Mouse (Mus musculus): Measurements from ENCODE around the gene Wwc2. TPM values are rescaled to one million over a fixed set of nuclear protein-coding genes. Genes with fewer than 3 reads are reported as not detected.
A peak's percentile ranks its signal among the peaks of the same experiment; 100 is the strongest.

The Wwc2 gene
- polyA plus RNA-seq, 1 experiment from 2014 or later, result 18.3 TPM

DNA sequence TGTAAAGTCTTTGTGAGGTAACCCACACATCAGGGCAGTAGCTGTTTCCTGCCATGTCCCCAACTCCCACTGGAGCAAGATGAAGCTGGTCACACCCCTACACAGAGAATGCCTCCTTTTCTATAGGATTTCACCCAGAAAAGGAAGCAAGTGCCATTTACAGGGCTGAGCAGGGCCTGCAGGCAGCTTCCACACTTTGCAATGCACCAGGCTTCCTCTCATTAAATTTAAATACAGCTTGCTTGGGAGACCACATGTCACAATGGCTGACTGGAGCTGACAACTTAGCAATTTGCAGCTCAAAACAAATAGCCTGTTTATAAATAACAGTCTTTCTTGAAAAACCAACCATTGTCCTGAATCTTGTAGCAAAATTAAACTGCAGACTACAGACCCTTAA is 5.5 kb downstream of the Wwc2 start:
- Histone ChIP-seq H3K9me3 (replicated peaks; ENCODE audit: low read length) (no peaks in the 10 kb centered on the region), H3K4me1 (replicated peaks; ENCODE audit: insufficient read depth, low read length) (peaks cover 20% of the 10 kb centered on the region), H3K9ac (ENCODE audit: low read depth, low read length) (no peak overlapping the region), H3K36me3 (ENCODE audit: insufficient read depth, low read length) (no peaks in the 10 kb centered on the region), H3K4me3 (replicated peaks; ENCODE audit: low read depth, low read length) (no peak overlapping the region), H3K4me2 (ENCODE audit: low read length) (peak overlapping the region; percentile 19; the same call in 1 of the 2 replicates), H3K27me3 (ENCODE audit: insufficient read depth, low read length) (no peaks in the 10 kb centered on the region), H3K27ac (peak overlapping the region; percentile 67)
- DNase-seq (ENCODE audit: low spot score), result peak; percentile 43
- no peak for TF ChIP-seq CTCF (IDR thresholded peaks at IDR 0.05; ENCODE audit: low read depth)
- no peak for ATAC-seq (replicated peaks; ENCODE audit: low FRiP score, low read depth)

DNA sequence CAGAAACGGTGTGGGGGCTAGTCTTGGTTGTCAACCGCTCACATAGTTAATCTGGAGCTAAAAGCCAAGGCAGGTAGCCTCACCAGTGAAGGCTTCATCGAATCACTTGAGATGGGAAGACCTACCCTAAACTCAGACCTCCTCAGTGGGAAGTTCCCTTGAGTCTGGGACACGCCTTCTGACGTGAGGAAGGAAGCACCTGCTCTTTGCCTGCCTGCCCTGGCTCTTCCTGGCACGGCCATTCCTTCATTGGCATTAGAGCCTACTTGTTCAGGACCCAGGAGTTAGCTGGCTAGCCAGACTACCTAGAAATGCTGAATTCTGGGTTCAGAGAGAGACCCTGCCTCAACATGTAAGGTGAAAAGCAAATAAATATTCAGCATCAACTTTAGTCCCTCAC is 9.6 kb downstream of the Wwc2 start:
- Histone ChIP-seq H3K4me2 (ENCODE audit: low read length) (no peak overlapping the region), H3K27ac (no peak overlapping the region), H3K27me3 (ENCODE audit: insufficient read depth, low read length) (no peaks in the 10 kb centered on the region), H3K36me3 (ENCODE audit: insufficient read depth, low read length) (0 out of 2 replicates have a peak, but pooled peaks cover 3% of the 10 kb centered on the region), H3K9ac (ENCODE audit: low read depth, low read length) (no peak overlapping the region), H3K4me1 (replicated peaks; ENCODE audit: insufficient read depth, low read length) (peaks cover 6% of the 10 kb centered on the region), H3K4me3 (replicated peaks; ENCODE audit: low read depth, low read length) (no peak overlapping the region), H3K9me3 (replicated peaks; ENCODE audit: low read length) (no peaks in the 10 kb centered on the region)
- WGBS, result 77% methylated on average over 6 of the region's 6 CpGs
- TF ChIP-seq CTCF (IDR thresholded peaks at IDR 0.05; ENCODE audit: low read depth), result no peak
- ATAC-seq (replicated peaks; ENCODE audit: low FRiP score, low read depth) (no peak), DNase-seq (ENCODE audit: low spot score) (no peak)

DNA sequence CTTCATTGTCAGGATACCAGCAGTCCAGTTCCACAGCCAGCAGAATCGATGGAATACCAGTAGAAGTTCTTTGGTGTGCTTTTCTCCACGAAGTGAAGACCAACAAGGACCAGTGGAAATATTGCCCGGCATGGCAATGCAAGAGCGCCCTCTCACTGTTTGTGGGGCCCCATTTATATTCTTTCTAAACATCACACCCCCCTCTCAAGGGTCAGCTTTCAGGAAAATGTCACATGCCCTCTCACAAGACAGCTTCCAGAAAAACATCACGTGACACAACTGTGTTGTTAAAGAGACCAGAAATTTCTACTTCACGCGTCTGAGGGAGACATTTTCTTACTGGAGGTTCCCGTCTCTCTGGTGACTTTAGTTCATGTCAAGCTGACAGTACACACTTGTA is 10.8 kb downstream of the Wwc2 start:
- H3K4me3 ChIP-seq (replicated peaks; ENCODE audit: low read depth, low read length), result no peak overlapping the region
- no peaks in the 10 kb centered on the region for H3K27me3 ChIP-seq (ENCODE audit: insufficient read depth, low read length)
- ATAC-seq (replicated peaks; ENCODE audit: low FRiP score, low read depth) (no peak), DNase-seq (ENCODE audit: low spot score) (no peak)
- peaks cover 8% of the 10 kb centered on the region; the same call in 1 of the 2 replicates for H3K4me1 ChIP-seq (replicated peaks; ENCODE audit: insufficient read depth, low read length)
- peak; percentile 6; the same call in 1 of the 2 replicates for TF ChIP-seq CTCF (IDR thresholded peaks at IDR 0.05; ENCODE audit: low read depth)
- H3K4me2 ChIP-seq (ENCODE audit: low read length), result no peak overlapping the region
- no peak overlapping the region for H3K9ac ChIP-seq (ENCODE audit: low read depth, low read length)
- WGBS, result 78% methylated on average over 8 of the region's 8 CpGs
- H3K27ac ChIP-seq, result no peak overlapping the region; the same call in 1 of the 2 replicates
- no peaks in the 10 kb centered on the region for H3K9me3 ChIP-seq (replicated peaks; ENCODE audit: low read length)
- H3K36me3 ChIP-seq (ENCODE audit: insufficient read depth, low read length), result 0 out of 2 replicates have a peak, but pooled peaks cover 3% of the 10 kb centered on the region

DNA sequence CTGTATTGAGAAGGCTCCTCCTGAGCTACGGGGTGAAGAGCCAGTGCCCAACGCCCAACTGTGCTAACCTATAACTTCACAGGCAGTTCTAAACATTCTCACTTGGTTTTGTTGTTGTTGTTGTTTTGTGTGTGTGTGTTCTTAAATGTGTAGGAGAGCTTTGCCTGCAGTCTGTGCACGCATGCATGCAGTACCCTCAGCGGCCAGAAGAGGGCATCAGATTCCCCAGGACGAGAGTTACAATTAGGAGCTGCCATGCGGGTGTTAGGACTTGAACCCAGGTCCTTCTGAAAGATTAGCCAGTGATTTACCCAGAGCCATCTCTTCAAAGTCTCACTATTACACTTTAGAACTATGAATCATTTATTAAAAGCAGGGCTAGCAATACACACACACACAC is 12.0 kb downstream of the Wwc2 start:
- H3K36me3 ChIP-seq (ENCODE audit: insufficient read depth, low read length), result 0 out of 2 replicates have a peak, but pooled peaks cover 3% of the 10 kb centered on the region
- H3K4me2 ChIP-seq (ENCODE audit: low read length), result no peak overlapping the region
- no peaks in the 10 kb centered on the region for H3K9me3 ChIP-seq (replicated peaks; ENCODE audit: low read length)
- no peaks in the 10 kb centered on the region for H3K27me3 ChIP-seq (ENCODE audit: insufficient read depth, low read length)
- WGBS, result 82% methylated on average over 6 of the region's 6 CpGs
- no peak for ATAC-seq (replicated peaks; ENCODE audit: low FRiP score, low read depth)
- no peak overlapping the region for H3K27ac ChIP-seq
- TF ChIP-seq CTCF (IDR thresholded peaks at IDR 0.05; ENCODE audit: low read depth), result peak; percentile 70
- no peak overlapping the region for H3K4me3 ChIP-seq (replicated peaks; ENCODE audit: low read depth, low read length)
- no peak overlapping the region for H3K9ac ChIP-seq (ENCODE audit: low read depth, low read length)
- DNase-seq (ENCODE audit: low spot score), result no peak
- peaks cover 9% of the 10 kb centered on the region for H3K4me1 ChIP-seq (replicated peaks; ENCODE audit: insufficient read depth, low read length)

DNA sequence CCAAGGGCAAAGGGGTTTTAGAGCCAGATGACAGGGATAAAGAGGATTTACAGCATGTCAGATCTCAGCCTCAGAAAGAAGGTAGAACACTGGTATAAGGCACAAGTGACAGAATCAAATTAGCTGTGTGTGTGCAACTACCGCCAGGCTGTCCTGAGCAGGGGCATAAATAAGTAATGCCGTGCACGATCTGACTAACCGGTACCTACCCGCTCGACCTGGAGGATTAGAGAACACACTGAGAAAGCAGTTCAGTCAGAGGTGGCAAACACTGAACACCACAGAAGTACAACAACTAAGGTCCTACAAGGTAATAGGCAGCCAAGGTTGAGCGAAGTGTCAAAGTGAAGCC is 15.8 kb downstream of the Wwc2 start:
- 25% methylated on average over 7 of the region's 7 CpGs for WGBS
- Histone ChIP-seq H3K9me3 (replicated peaks; ENCODE audit: low read length) (no peaks in the 10 kb centered on the region), H3K36me3 (ENCODE audit: insufficient read depth, low read length) (0 out of 2 replicates have a peak, but pooled peaks cover 3% of the 10 kb centered on the region), H3K9ac (ENCODE audit: low read depth, low read length) (no peak overlapping the region), H3K27ac (peak overlapping the region; percentile 75), H3K27me3 (ENCODE audit: insufficient read depth, low read length) (no peaks in the 10 kb centered on the region), H3K4me2 (ENCODE audit: low read length) (peak overlapping the region; percentile 48), H3K4me3 (replicated peaks; ENCODE audit: low read depth, low read length) (peak overlapping the region; percentile 16; the same call in 1 of the 2 replicates), H3K4me1 (replicated peaks; ENCODE audit: insufficient read depth, low read length) (peaks cover 22% of the 10 kb centered on the region)
- no peak for DNase-seq (ENCODE audit: low spot score)
- no peak for TF ChIP-seq CTCF (IDR thresholded peaks at IDR 0.05; ENCODE audit: low read depth)
- peak; percentile 38 for ATAC-seq (replicated peaks; ENCODE audit: low FRiP score, low read depth)

DNA sequence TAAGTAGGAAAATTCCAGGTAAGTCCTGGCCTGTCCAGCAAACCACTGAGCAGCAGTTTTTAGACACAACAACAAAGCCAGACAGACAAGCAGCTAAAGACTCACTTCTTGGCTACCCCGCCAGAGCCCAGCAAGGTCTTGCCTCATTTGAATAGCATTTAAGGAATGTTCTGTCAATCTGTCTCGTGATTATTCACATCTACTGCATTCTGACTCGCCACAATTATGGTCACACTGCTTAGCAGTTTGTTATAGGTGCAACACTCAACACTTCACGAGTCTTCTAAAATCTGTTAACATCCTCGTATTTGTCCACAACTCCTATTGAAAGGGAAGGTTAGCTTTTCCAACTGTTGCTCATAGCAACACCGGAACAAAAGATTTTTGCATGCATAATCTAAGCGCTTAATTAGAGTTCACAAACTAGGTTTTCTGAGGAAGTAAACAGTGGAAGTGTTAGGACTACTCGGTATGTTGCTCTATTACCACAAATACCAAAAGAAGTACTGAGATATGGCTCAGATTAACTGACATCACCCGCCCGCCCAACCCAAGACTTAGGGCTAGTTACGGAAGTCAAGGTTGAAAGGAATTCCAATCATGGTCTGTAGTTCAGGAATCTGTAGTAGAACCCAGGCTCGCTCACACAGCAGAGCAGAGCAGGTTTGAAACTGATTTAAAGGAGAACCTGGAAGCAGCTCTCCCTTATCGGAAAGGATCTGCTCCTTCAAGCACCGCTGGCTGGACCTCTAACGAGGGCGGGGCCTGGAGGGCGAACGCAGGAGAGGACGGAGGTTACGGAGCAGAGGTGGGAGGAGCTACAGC is 16.4 kb downstream of the Wwc2 start:
- 24% methylated on average over 20 of the region's 20 CpGs for WGBS
- Histone ChIP-seq H3K27me3 (ENCODE audit: insufficient read depth, low read length) (no peaks in the 10 kb centered on the region), H3K4me3 (replicated peaks; ENCODE audit: low read depth, low read length) (peak overlapping the region; percentile 16; the same call in 1 of the 2 replicates), H3K4me1 (replicated peaks; ENCODE audit: insufficient read depth, low read length) (peaks cover 25% of the 10 kb centered on the region), H3K9me3 (replicated peaks; ENCODE audit: low read length) (no peaks in the 10 kb centered on the region), H3K9ac (ENCODE audit: low read depth, low read length) (no peak overlapping the region), H3K36me3 (ENCODE audit: insufficient read depth, low read length) (0 out of 2 replicates have a peak, but pooled peaks cover 3% of the 10 kb centered on the region), H3K4me2 (ENCODE audit: low read length) (peak overlapping the region; percentile 48), H3K27ac (peak overlapping the region; percentile 75)
- TF ChIP-seq CTCF (IDR thresholded peaks at IDR 0.05; ENCODE audit: low read depth), result no peak
- peak; percentile 79 for DNase-seq (ENCODE audit: low spot score)
- ATAC-seq (replicated peaks; ENCODE audit: low FRiP score, low read depth), result peak; percentile 79
